Mouse (Mus musculus) limb, embryonic 14.5 days (tissue): Measurements from ENCODE around the gene Rilp. TPM values are rescaled to one million over a fixed set of nuclear protein-coding genes. Genes with fewer than 3 reads are reported as not detected.

Experiments used
- ATAC-seq: fragments of 200-750 bp; cut with Nextera tagmentation; 2 replicates; pipeline ENCODE4 v1.8.0; 2017; ENCODE audit warnings: low read depth, moderate number of reproducible peaks, moderate TSS enrichment; ENCODE audit not compliant: low FRiP score
- DNase-seq: peaks from one replicate; pipeline ENCODE4 v3.0.0-alpha.2; 2015; ENCODE audit warnings: low spot score
- H3K27ac ChIP-seq: fragments of 300-500 bp; sonication (generic); replicated peaks from 2 replicates; pipeline ENCODE4 v1.5.1; 2014; ENCODE audit warnings: low read depth, mild to moderate bottlenecking, low read length, moderate library complexity, mixed read lengths
- H3K27me3 ChIP-seq: fragments of 300-500 bp; sonication (generic); 2 replicates; pipeline ENCODE4 v1.6.1; 2014; ENCODE audit warnings: low read length, mixed read lengths; ENCODE audit not compliant: control insufficient read depth, insufficient read depth
- H3K36me3 ChIP-seq: fragments of 300-500 bp; sonication (generic); 2 replicates; pipeline ENCODE4 v1.6.1; 2014; ENCODE audit warnings: mild to moderate bottlenecking, low read length, moderate library complexity, mixed read lengths; ENCODE audit not compliant: control insufficient read depth, insufficient read depth
- H3K4me1 ChIP-seq: fragments of 300-500 bp; sonication (generic); 2 replicates; pipeline ENCODE4 v1.6.1; 2014; ENCODE audit warnings: antibody characterized with exemption, low read length, mixed read lengths; ENCODE audit not compliant: control insufficient read depth, insufficient read depth
- H3K4me2 ChIP-seq: fragments of 300-500 bp; sonication (generic); replicated peaks from 2 replicates; pipeline ENCODE4 v1.6.1; 2014; ENCODE audit warnings: low read depth, mild to moderate bottlenecking, low read length, moderate library complexity; ENCODE audit not compliant: severe bottlenecking
- H3K4me3 ChIP-seq: fragments of 300-500 bp; sonication (generic); replicated peaks from 2 replicates; pipeline ENCODE4 v1.5.1; 2014; ENCODE audit warnings: low read length
- H3K9ac ChIP-seq: fragments of 300-500 bp; sonication (generic); 2 replicates; pipeline ENCODE4 v1.6.1; 2014; ENCODE audit warnings: mild to moderate bottlenecking, low read depth, low read length, moderate library complexity; ENCODE audit not compliant: severe bottlenecking
- H3K9me3 ChIP-seq: fragments of 300-500 bp; sonication (generic); 2 replicates; pipeline ENCODE4 v1.6.1; 2016; ENCODE audit warnings: low read length; ENCODE audit not compliant: control insufficient read depth
- POLR2A ChIP-seq: fragments of 200-500 bp; IDR thresholded peaks from 2 replicates; pipeline ENCODE4 v1.8.0; 2012; ENCODE audit warnings: inconsistent platforms, mild to moderate bottlenecking, moderate library complexity, borderline replicate concordance; ENCODE audit not compliant: insufficient read depth, insufficient read length; ENCODE audit errors: extremely low read depth
- WGBS: fragments of 180-500 bp; shearing (Covaris S2); extraction: QIAGEN DNeasy Blood & Tissue Kit; methylation state at CpG from one replicate; pipeline ENCODE4 v1.1.7; 2014; 5-methylcytosine and 5-hydroxymethylcytosine counted together
- polyA plus RNA-seq, 2 experiments: library from polyadenylated mRNA; depleted of rRNA in 1 of 2; stranded (reverse) in 1 of 2; unstranded in 1 of 2; fragments of >200 nt; fragmentation: Nextera tagmentation in 1 of 2; extraction: Ambion mirVana in 1 of 2; gene quantifications; 2 replicates each; pipeline versions ENCODE4 v1.2.1 to v1.2.3; 2012 to 2014

Gene Rilp
- polyA plus RNA-seq, 2 experiments, result 0.58 to 0.98 TPM

- Histone ChIP-seq H3K4me3 (no peak overlapping the region), H3K36me3 (peaks cover 99% of the 10 kb centered on the region), H3K27me3 (no peaks in the 10 kb centered on the region), H3K4me1 (no peaks in the 10 kb centered on the region), H3K9me3 (no peaks in the 10 kb centered on the region), H3K4me2 (no peak overlapping the region), H3K27ac (no peak overlapping the region), H3K9ac (no peak overlapping the region)
- no peak for TF ChIP-seq POLR2A
- DNase-seq (no peak), ATAC-seq (no peak)
- 91% methylated on average over 10 of the region's 10 CpGs for WGBS
Observed at GRCm38 (mm10) chr11:75494296-75495049, 15.4 kb upstream of the Rilp start.

- H3K27me3 ChIP-seq, result no peaks in the 10 kb centered on the region
- 68% methylated on average over 1 of the region's 1 CpGs for WGBS
- ATAC-seq (no peak), DNase-seq (no peak)
- peaks cover 99% of the 10 kb centered on the region for H3K36me3 ChIP-seq
- no peak overlapping the region for H3K27ac ChIP-seq
- H3K4me3 ChIP-seq, result no peak overlapping the region
- H3K9ac ChIP-seq, result no peak overlapping the region
- no peaks in the 10 kb centered on the region for H3K9me3 ChIP-seq
- no peak for TF ChIP-seq POLR2A
- no peaks in the 10 kb centered on the region for H3K4me1 ChIP-seq
- no peak overlapping the region for H3K4me2 ChIP-seq
Observed at GRCm38 (mm10) chr11:75498126-75498525, 11.8 kb upstream of the Rilp start.

DNA sequence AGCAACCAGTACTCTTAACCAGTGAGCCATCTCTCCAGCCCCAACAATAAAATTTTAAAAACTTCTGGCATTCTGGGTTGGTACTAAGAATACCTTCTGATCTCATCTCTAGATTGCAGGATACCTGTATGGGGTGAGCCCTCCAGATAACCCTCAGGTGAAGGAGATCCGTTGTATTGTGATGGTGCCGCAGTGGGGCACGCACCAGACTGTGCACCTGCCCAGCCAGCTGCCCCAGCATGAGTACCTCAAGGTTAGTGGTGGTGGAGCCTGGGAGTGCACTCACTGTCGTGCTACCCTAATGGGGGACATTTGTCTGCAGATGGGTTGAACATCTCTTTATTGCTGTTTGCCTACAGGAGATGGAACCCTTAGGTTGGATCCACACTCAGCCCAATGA is 1.7 kb upstream of the Rilp start:
- no peak for ATAC-seq
- WGBS, result 88% methylated on average over 4 of the region's 4 CpGs
- TF ChIP-seq POLR2A, result no peak
- Histone ChIP-seq H3K9me3 (no peaks in the 10 kb centered on the region), H3K9ac (no peak overlapping the region), H3K4me1 (peaks cover 7% of the 10 kb centered on the region), H3K27me3 (no peaks in the 10 kb centered on the region), H3K36me3 (peaks cover 62% of the 10 kb centered on the region), H3K4me2 (no peak overlapping the region), H3K27ac (no peak overlapping the region), H3K4me3 (no peak overlapping the region)
- DNase-seq, result no peak

- no peak for DNase-seq
- Histone ChIP-seq H3K36me3 (peaks cover 55% of the 10 kb centered on the region), H3K4me2 (no peak overlapping the region), H3K9ac (no peak overlapping the region), H3K9me3 (no peaks in the 10 kb centered on the region), H3K4me1 (peaks cover 7% of the 10 kb centered on the region), H3K4me3 (no peak overlapping the region), H3K27ac (no peak overlapping the region), H3K27me3 (no peaks in the 10 kb centered on the region)
- WGBS, result 55% methylated on average over 8 of the region's 8 CpGs
- TF ChIP-seq POLR2A, result no peak
- no peak for ATAC-seq
Observed at GRCm38 (mm10) chr11:75508904-75509303, 990 bp upstream of the Rilp start.

DNA sequence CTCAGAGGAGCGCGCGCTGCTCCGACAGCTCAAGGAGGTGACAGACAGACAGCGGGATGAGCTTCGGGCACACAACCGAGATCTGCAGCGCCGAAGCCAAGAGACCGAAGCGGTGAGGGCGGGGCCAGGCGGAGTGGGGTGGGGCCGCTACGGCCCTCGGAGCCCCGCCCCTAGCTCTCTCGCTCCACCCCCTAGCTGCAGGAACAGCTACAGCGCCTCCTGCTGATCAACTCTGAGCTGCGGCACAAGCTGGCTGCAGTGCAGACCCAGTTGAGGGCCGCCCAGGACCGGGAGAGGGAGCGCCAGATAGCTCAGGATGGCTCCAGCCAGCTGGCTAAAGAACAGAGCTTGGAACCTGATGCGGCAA is 716 bp downstream of the Rilp start:
- peak overlapping the region; percentile 57 for H3K9ac ChIP-seq
- H3K4me2 ChIP-seq, result peak overlapping the region; percentile 94
- 7% methylated on average over 14 of the region's 24 CpGs for WGBS
- DNase-seq, result peak; percentile 82
- peak overlapping the region; percentile 55; the same call in 1 of the 2 replicates for H3K27ac ChIP-seq
- no peaks in the 10 kb centered on the region for H3K9me3 ChIP-seq
- H3K36me3 ChIP-seq, result peaks cover 38% of the 10 kb centered on the region
- H3K27me3 ChIP-seq, result no peaks in the 10 kb centered on the region
- peak overlapping the region; percentile 45 for H3K4me3 ChIP-seq
- peak; percentile 82 for ATAC-seq
- TF ChIP-seq POLR2A, result no peak
- H3K4me1 ChIP-seq, result peaks cover 7% of the 10 kb centered on the region
